Mouse (Mus musculus): Measurements from ENCODE around the gene Actr8. TPM values are rescaled to one million over a fixed set of nuclear protein-coding genes. Genes with fewer than 3 reads are reported as not detected.

Gene Actr8
- polyA plus RNA-seq (2012; rRNA removed) (6.5 and 11.3 TPM in 2 replicates), polyA plus RNA-seq (2014; fragmentation: Nextera tagmentation; extraction: Ambion mirVana) (17.3 and 18.1 TPM in 2 replicates)

- Histone ChIP-seq H3K4me3 (ENCODE audit: insufficient read depth in 1 of 2, low read depth in 2 of 2, low read length in 2 of 2) (peak within 1 kb of the TSS; percentile 69 to 98), H3K27ac (peak within 1 kb of the TSS; percentile 6), H3K27me3 (ENCODE audit: control insufficient read depth, insufficient read depth, low read length) (no peaks in the 10 kb centered on the region), H3K36me3 (replicated peaks; ENCODE audit: control insufficient read depth, insufficient read depth, low read depth) (peaks cover 15% of the 10 kb centered on the region), H3K9me3 (ENCODE audit: control insufficient read depth, low read length) (no peaks in the 10 kb centered on the region), H3K4me2 (ENCODE audit: low read depth) (peak within 1 kb of the TSS; percentile 77), H3K4me1 (replicated peaks; ENCODE audit: control insufficient read depth in 2 of 2, insufficient read depth in 2 of 2, low read length in 1 of 2) (peaks cover 0 to 10% of the 10 kb centered on the region in 2 experiments; a peak in 2 of 4 replicates), H3K9ac (replicated peaks) (peak within 1 kb of the TSS; percentile 86)
- ATAC-seq (ENCODE audit: insufficient read depth) (peak; percentile 94), DNase-seq (ENCODE audit: low read depth in 3 of 3, low spot score in 3 of 3) (peak; percentile 63 to 70 (median 66))
- under 1% methylated on average over 44 of the region's 44 CpGs for WGBS (ENCODE audit: insufficient replicate concordance)
- no peak for TF ChIP-seq EP300 (IDR thresholded peaks at IDR 0.05; ENCODE audit: low read depth)
- no peak for TF ChIP-seq CTCF (IDR thresholded peaks at IDR 0.05; ENCODE audit: low read depth)
Measured at GRCm38 (mm10) chr14:29978254-29979204, at the start of gene Actr8. Actr8 (plus strand) TSS chr14:29978337.

GRCm38 (mm10) chr14:29928966-29929365 is 49.2 kb upstream of the Actr8 start:
- Histone ChIP-seq H3K4me3 (ENCODE audit: insufficient read depth in 1 of 2, low read depth in 2 of 2, low read length in 2 of 2) (no peak overlapping the region), H3K4me1 (replicated peaks; ENCODE audit: control insufficient read depth in 2 of 2, insufficient read depth in 2 of 2, low read length in 1 of 2) (no peaks in the 10 kb centered on the region), H3K9me3 (ENCODE audit: control insufficient read depth, low read length) (no peaks in the 10 kb centered on the region), H3K27ac (no peak overlapping the region), H3K27me3 (ENCODE audit: control insufficient read depth, insufficient read depth, low read length) (no peaks in the 10 kb centered on the region), H3K36me3 (replicated peaks; ENCODE audit: control insufficient read depth, insufficient read depth, low read depth) (no peaks in the 10 kb centered on the region), H3K9ac (replicated peaks) (no peak overlapping the region), H3K4me2 (ENCODE audit: low read depth) (no peak overlapping the region)
- 50% methylated on average over 4 of the region's 4 CpGs for WGBS (ENCODE audit: insufficient replicate concordance)
- DNase-seq (ENCODE audit: low read depth in 3 of 3, low spot score in 3 of 3) (no peak), ATAC-seq (ENCODE audit: insufficient read depth) (no peak)
- TF ChIP-seq CTCF (IDR thresholded peaks at IDR 0.05; ENCODE audit: low read depth), result no peak
- TF ChIP-seq EP300 (IDR thresholded peaks at IDR 0.05; ENCODE audit: low read depth), result no peak

- Histone ChIP-seq H3K27ac (no peak overlapping the region), H3K4me1 (replicated peaks; ENCODE audit: control insufficient read depth in 2 of 2, insufficient read depth in 2 of 2, low read length in 1 of 2) (no peaks in the 10 kb centered on the region), H3K36me3 (replicated peaks; ENCODE audit: control insufficient read depth, insufficient read depth, low read depth) (no peaks in the 10 kb centered on the region), H3K4me2 (ENCODE audit: low read depth) (no peak overlapping the region), H3K4me3 (ENCODE audit: insufficient read depth in 1 of 2, low read depth in 2 of 2, low read length in 2 of 2) (no peak overlapping the region), H3K9me3 (ENCODE audit: control insufficient read depth, low read length) (no peaks in the 10 kb centered on the region), H3K27me3 (ENCODE audit: control insufficient read depth, insufficient read depth, low read length) (no peaks in the 10 kb centered on the region), H3K9ac (replicated peaks) (no peak overlapping the region)
- no peak for DNase-seq (ENCODE audit: low read depth in 3 of 3, low spot score in 3 of 3)
- ATAC-seq (ENCODE audit: insufficient read depth), result no peak
- 51% methylated on average over 5 of the region's 5 CpGs for WGBS (ENCODE audit: insufficient replicate concordance)
- TF ChIP-seq EP300 (IDR thresholded peaks at IDR 0.05; ENCODE audit: low read depth) (no peak), CTCF (IDR thresholded peaks at IDR 0.05; ENCODE audit: low read depth) (no peak)
Measured at GRCm38 (mm10) chr14:29935516-29935915, 42.6 kb upstream of the Actr8 start.

GRCm38 (mm10) chr14:29937466-29937865 is 40.7 kb upstream of the Actr8 start:
- no peak for TF ChIP-seq CTCF (IDR thresholded peaks at IDR 0.05; ENCODE audit: low read depth)
- no peak for TF ChIP-seq EP300 (IDR thresholded peaks at IDR 0.05; ENCODE audit: low read depth)
- H3K4me3 ChIP-seq (ENCODE audit: insufficient read depth in 1 of 2, low read depth in 2 of 2, low read length in 2 of 2), result no peak overlapping the region
- WGBS (ENCODE audit: insufficient replicate concordance), result 79% methylated on average over 15 of the region's 15 CpGs
- H3K9ac ChIP-seq (replicated peaks), result no peak overlapping the region
- H3K27me3 ChIP-seq (ENCODE audit: control insufficient read depth, insufficient read depth, low read length), result no peaks in the 10 kb centered on the region
- H3K9me3 ChIP-seq (ENCODE audit: control insufficient read depth, low read length), result no peaks in the 10 kb centered on the region
- no peaks in the 10 kb centered on the region for H3K36me3 ChIP-seq (replicated peaks; ENCODE audit: control insufficient read depth, insufficient read depth, low read depth)
- no peak for DNase-seq (ENCODE audit: low read depth in 3 of 3, low spot score in 3 of 3)
- H3K4me1 ChIP-seq (replicated peaks; ENCODE audit: control insufficient read depth in 2 of 2, insufficient read depth in 2 of 2, low read length in 1 of 2), result no peaks in the 10 kb centered on the region
- H3K27ac ChIP-seq, result no peak overlapping the region
- no peak for ATAC-seq (ENCODE audit: insufficient read depth)
- no peak overlapping the region for H3K4me2 ChIP-seq (ENCODE audit: low read depth)

GRCm38 (mm10) chr14:29939600-29940312 is 38.4 kb upstream of the Actr8 start:
- H3K9ac ChIP-seq (replicated peaks), result no peak overlapping the region
- no peak for ATAC-seq (ENCODE audit: insufficient read depth)
- TF ChIP-seq EP300 (IDR thresholded peaks at IDR 0.05; ENCODE audit: low read depth), result no peak
- no peak for TF ChIP-seq CTCF (IDR thresholded peaks at IDR 0.05; ENCODE audit: low read depth)
- WGBS (ENCODE audit: insufficient replicate concordance), result 37% methylated on average over 20 of the region's 20 CpGs
- H3K27me3 ChIP-seq (ENCODE audit: control insufficient read depth, insufficient read depth, low read length), result no peaks in the 10 kb centered on the region
- no peaks in the 10 kb centered on the region for H3K4me1 ChIP-seq (replicated peaks; ENCODE audit: control insufficient read depth in 2 of 2, insufficient read depth in 2 of 2, low read length in 1 of 2)
- H3K4me2 ChIP-seq (ENCODE audit: low read depth), result no peak overlapping the region
- no peaks in the 10 kb centered on the region for H3K36me3 ChIP-seq (replicated peaks; ENCODE audit: control insufficient read depth, insufficient read depth, low read depth)
- H3K9me3 ChIP-seq (ENCODE audit: control insufficient read depth, low read length), result no peaks in the 10 kb centered on the region
- H3K27ac ChIP-seq, result no peak overlapping the region
- H3K4me3 ChIP-seq (ENCODE audit: insufficient read depth in 1 of 2, low read depth in 2 of 2, low read length in 2 of 2), result no peak overlapping the region
- no peak for DNase-seq (ENCODE audit: low read depth in 3 of 3, low spot score in 3 of 3)

Data from liver, embryonic 14.5 days (tissue).